Mouse (Mus musculus): ENCODE results near the gene Cep57l1. TPM values are rescaled to one million over a fixed set of nuclear protein-coding genes. Genes with fewer than 3 reads are reported as not detected.
A peak's percentile ranks its signal among the peaks of the same experiment; 100 is the strongest.

The Cep57l1 gene
- polyA plus RNA-seq (2015; fragmentation: Nextera tagmentation; extraction: Ambion mirVana), result 19.5 and 19.8 TPM in 2 replicates

GRCm38 (mm10) chr10:41809771-41810563 is at the start of gene Cep57l1, which contains the start of gene Sesn1:
TSS of gene Cep57l1 (minus strand) at chr10:41809871.
TSS of gene Sesn1 (plus strand) at chr10:41809935.
- Histone ChIP-seq H3K27me3 (ENCODE audit: control insufficient read depth, insufficient read depth, low read length) (no peaks in the 10 kb centered on the region), H3K9ac (ENCODE audit: low read length) (peak within 1 kb of the TSS; percentile 85), H3K4me3 (replicated peaks; ENCODE audit: low read length) (peak within 1 kb of the TSS; percentile 67), H3K9me3 (replicated peaks; ENCODE audit: control insufficient read depth, low read length) (no peaks in the 10 kb centered on the region), H3K4me1 (ENCODE audit: control insufficient read depth, insufficient read depth, low read length) (peaks cover 14% of the 10 kb centered on the region), H3K27ac (ENCODE audit: low read length) (peak within 1 kb of the TSS; percentile 97), H3K4me2 (ENCODE audit: low read depth, low read length) (peak within 1 kb of the TSS; percentile 83), H3K36me3 (ENCODE audit: control insufficient read depth, insufficient read depth, low read length) (no peaks in the 10 kb centered on the region)
- peak; percentile 96 for ATAC-seq (ENCODE audit: insufficient read depth, low FRiP score)
- WGBS, result under 1% methylated on average over 64 of the region's 69 CpGs

- Histone ChIP-seq H3K9ac (ENCODE audit: low read length) (no peak overlapping the region), H3K4me2 (ENCODE audit: low read depth, low read length) (no peak overlapping the region), H3K4me1 (ENCODE audit: control insufficient read depth, insufficient read depth, low read length) (no peaks in the 10 kb centered on the region), H3K9me3 (replicated peaks; ENCODE audit: control insufficient read depth, low read length) (no peaks in the 10 kb centered on the region), H3K4me3 (replicated peaks; ENCODE audit: low read length) (no peak overlapping the region), H3K36me3 (ENCODE audit: control insufficient read depth, insufficient read depth, low read length) (no peaks in the 10 kb centered on the region), H3K27me3 (ENCODE audit: control insufficient read depth, insufficient read depth, low read length) (no peaks in the 10 kb centered on the region), H3K27ac (ENCODE audit: low read length) (no peak overlapping the region)
- no peak for ATAC-seq (ENCODE audit: insufficient read depth, low FRiP score)
- 76% methylated on average over 2 of the region's 2 CpGs for WGBS
Observed at GRCm38 (mm10) chr10:41848721-41849120, 39.0 kb upstream of the Cep57l1 start.

- Histone ChIP-seq H3K4me3 (replicated peaks; ENCODE audit: low read length) (no peak overlapping the region), H3K36me3 (ENCODE audit: control insufficient read depth, insufficient read depth, low read length) (no peaks in the 10 kb centered on the region), H3K9ac (ENCODE audit: low read length) (no peak overlapping the region), H3K27ac (ENCODE audit: low read length) (no peak overlapping the region), H3K27me3 (ENCODE audit: control insufficient read depth, insufficient read depth, low read length) (no peaks in the 10 kb centered on the region), H3K4me1 (ENCODE audit: control insufficient read depth, insufficient read depth, low read length) (no peaks in the 10 kb centered on the region), H3K9me3 (replicated peaks; ENCODE audit: control insufficient read depth, low read length) (no peaks in the 10 kb centered on the region), H3K4me2 (ENCODE audit: low read depth, low read length) (no peak overlapping the region)
- WGBS, result 95% methylated on average over 8 of the region's 8 CpGs
- no peak for ATAC-seq (ENCODE audit: insufficient read depth, low FRiP score)
Observed at GRCm38 (mm10) chr10:41847737-41848136, 38.1 kb upstream of the Cep57l1 start.

- no peaks in the 10 kb centered on the region for H3K36me3 ChIP-seq (ENCODE audit: control insufficient read depth, insufficient read depth, low read length)
- no peaks in the 10 kb centered on the region for H3K27me3 ChIP-seq (ENCODE audit: control insufficient read depth, insufficient read depth, low read length)
- no peak overlapping the region for H3K9ac ChIP-seq (ENCODE audit: low read length)
- H3K9me3 ChIP-seq (replicated peaks; ENCODE audit: control insufficient read depth, low read length), result no peaks in the 10 kb centered on the region
- H3K4me1 ChIP-seq (ENCODE audit: control insufficient read depth, insufficient read depth, low read length), result no peaks in the 10 kb centered on the region
- no peak for ATAC-seq (ENCODE audit: insufficient read depth, low FRiP score)
- 59% methylated on average over 4 of the region's 4 CpGs for WGBS
- no peak overlapping the region for H3K27ac ChIP-seq (ENCODE audit: low read length)
- H3K4me2 ChIP-seq (ENCODE audit: low read depth, low read length), result no peak overlapping the region
- no peak overlapping the region for H3K4me3 ChIP-seq (replicated peaks; ENCODE audit: low read length)
Observed at GRCm38 (mm10) chr10:41838911-41839310, 29.2 kb upstream of the Cep57l1 start.

- Histone ChIP-seq H3K36me3 (ENCODE audit: control insufficient read depth, insufficient read depth, low read length) (no peaks in the 10 kb centered on the region), H3K4me3 (replicated peaks; ENCODE audit: low read length) (no peak overlapping the region), H3K4me2 (ENCODE audit: low read depth, low read length) (no peak overlapping the region), H3K27me3 (ENCODE audit: control insufficient read depth, insufficient read depth, low read length) (no peaks in the 10 kb centered on the region), H3K27ac (ENCODE audit: low read length) (no peak overlapping the region), H3K9me3 (replicated peaks; ENCODE audit: control insufficient read depth, low read length) (no peaks in the 10 kb centered on the region), H3K4me1 (ENCODE audit: control insufficient read depth, insufficient read depth, low read length) (no peaks in the 10 kb centered on the region; the same call in 1 of the 2 replicates), H3K9ac (ENCODE audit: low read length) (no peak overlapping the region)
- no peak for ATAC-seq (ENCODE audit: insufficient read depth, low FRiP score)
- WGBS, result 77% methylated on average over 2 of the region's 2 CpGs
Observed at GRCm38 (mm10) chr10:41834131-41834530, 24.5 kb upstream of the Cep57l1 start.

- H3K27me3 ChIP-seq (ENCODE audit: control insufficient read depth, insufficient read depth, low read length), result no peaks in the 10 kb centered on the region
- H3K9me3 ChIP-seq (replicated peaks; ENCODE audit: control insufficient read depth, low read length), result no peaks in the 10 kb centered on the region
- no peak overlapping the region for H3K4me2 ChIP-seq (ENCODE audit: low read depth, low read length)
- no peak overlapping the region for H3K4me3 ChIP-seq (replicated peaks; ENCODE audit: low read length)
- no peak overlapping the region for H3K9ac ChIP-seq (ENCODE audit: low read length)
- no peaks in the 10 kb centered on the region for H3K36me3 ChIP-seq (ENCODE audit: control insufficient read depth, insufficient read depth, low read length)
- H3K27ac ChIP-seq (ENCODE audit: low read length), result no peak overlapping the region
- 64% methylated on average over 6 of the region's 6 CpGs for WGBS
- H3K4me1 ChIP-seq (ENCODE audit: control insufficient read depth, insufficient read depth, low read length), result no peaks in the 10 kb centered on the region; the same call in 1 of the 2 replicates
- ATAC-seq (ENCODE audit: insufficient read depth, low FRiP score), result 0 out of 2 replicates have a peak, but pooled peaks have one; percentile 37
Observed at GRCm38 (mm10) chr10:41832191-41832590, 22.5 kb upstream of the Cep57l1 start.

- H3K36me3 ChIP-seq (ENCODE audit: control insufficient read depth, insufficient read depth, low read length), result no peaks in the 10 kb centered on the region
- no peak overlapping the region for H3K4me2 ChIP-seq (ENCODE audit: low read depth, low read length)
- H3K4me1 ChIP-seq (ENCODE audit: control insufficient read depth, insufficient read depth, low read length), result no peaks in the 10 kb centered on the region; the same call in 1 of the 2 replicates
- H3K4me3 ChIP-seq (replicated peaks; ENCODE audit: low read length), result no peak overlapping the region
- no peaks in the 10 kb centered on the region for H3K27me3 ChIP-seq (ENCODE audit: control insufficient read depth, insufficient read depth, low read length)
- no peak overlapping the region for H3K27ac ChIP-seq (ENCODE audit: low read length)
- no peaks in the 10 kb centered on the region for H3K9me3 ChIP-seq (replicated peaks; ENCODE audit: control insufficient read depth, low read length)
- WGBS, result 53% methylated on average over 9 of the region's 9 CpGs
- ATAC-seq (ENCODE audit: insufficient read depth, low FRiP score), result no peak
- H3K9ac ChIP-seq (ENCODE audit: low read length), result no peak overlapping the region
Observed at GRCm38 (mm10) chr10:41830851-41831522, 21.3 kb upstream of the Cep57l1 start.

- H3K4me1 ChIP-seq (ENCODE audit: control insufficient read depth, insufficient read depth, low read length), result no peaks in the 10 kb centered on the region; the same call in 1 of the 2 replicates
- H3K9me3 ChIP-seq (replicated peaks; ENCODE audit: control insufficient read depth, low read length), result no peaks in the 10 kb centered on the region
- ATAC-seq (ENCODE audit: insufficient read depth, low FRiP score), result no peak
- no peak overlapping the region for H3K4me2 ChIP-seq (ENCODE audit: low read depth, low read length)
- no peak overlapping the region for H3K4me3 ChIP-seq (replicated peaks; ENCODE audit: low read length)
- no peaks in the 10 kb centered on the region for H3K36me3 ChIP-seq (ENCODE audit: control insufficient read depth, insufficient read depth, low read length)
- H3K27me3 ChIP-seq (ENCODE audit: control insufficient read depth, insufficient read depth, low read length), result no peaks in the 10 kb centered on the region
- H3K9ac ChIP-seq (ENCODE audit: low read length), result no peak overlapping the region
- WGBS, result 61% methylated on average over 4 of the region's 4 CpGs
- H3K27ac ChIP-seq (ENCODE audit: low read length), result no peak overlapping the region
Observed at GRCm38 (mm10) chr10:41830445-41830844, 20.8 kb upstream of the Cep57l1 start.

- Histone ChIP-seq H3K9me3 (replicated peaks; ENCODE audit: control insufficient read depth, low read length) (no peaks in the 10 kb centered on the region), H3K4me2 (ENCODE audit: low read depth, low read length) (no peak overlapping the region), H3K4me3 (replicated peaks; ENCODE audit: low read length) (no peak overlapping the region), H3K27me3 (ENCODE audit: control insufficient read depth, insufficient read depth, low read length) (no peaks in the 10 kb centered on the region), H3K9ac (ENCODE audit: low read length) (no peak overlapping the region), H3K4me1 (ENCODE audit: control insufficient read depth, insufficient read depth, low read length) (no peaks in the 10 kb centered on the region; the same call in 1 of the 2 replicates), H3K36me3 (ENCODE audit: control insufficient read depth, insufficient read depth, low read length) (no peaks in the 10 kb centered on the region), H3K27ac (ENCODE audit: low read length) (no peak overlapping the region)
- WGBS, result 89% methylated on average over 2 of the region's 2 CpGs
- ATAC-seq (ENCODE audit: insufficient read depth, low FRiP score), result no peak
Observed at GRCm38 (mm10) chr10:41829980-41830379, 20.3 kb upstream of the Cep57l1 start.

All from stomach, embryonic 16.5 days (tissue).